Mouse (Mus musculus) bone marrow, adult 2 months (tissue): Measurements from ENCODE around the gene 4833439L19Rik.

Experiments used
- CTCF ChIP-seq: fragments of 200-500 bp; IDR thresholded peaks from 2 replicates; pipeline ENCODE4 v1.5.1; 2011; ENCODE audit warnings: low read length, control low read depth; ENCODE audit not compliant: control insufficient read depth, insufficient read depth
- POLR2A ChIP-seq: fragments of 200-500 bp; IDR thresholded peaks from 2 replicates; pipeline ENCODE4 v1.6.1; 2011; ENCODE audit warnings: low read depth, mild to moderate bottlenecking, control low read depth, low read length, borderline replicate concordance; ENCODE audit not compliant: control insufficient read depth

GRCm38 (mm10) chr13:54582126-54582525 lies 16.9 kb upstream of the 4833439L19Rik start:
- TF ChIP-seq CTCF (no peak), POLR2A (no peak)
